In genomic region chr15:80225796-80226195, GRCm38 (mm10) we compare ENCODE assay signal across 8 mouse cellular contexts. TPM values are rescaled to one million over a fixed set of nuclear protein-coding genes. Genes with fewer than 3 reads are reported as not detected.
A peak's percentile ranks its signal among the peaks of the same experiment; 100 is the strongest.
DNase-seq lines count a peak whose midpoint lies in the region; ATAC-seq and TF ChIP-seq lines count a peak whose summit lies in the region.

No protein-coding gene starts in this region.

- H3K9me3 ChIP-seq in kidney, embryonic 16.5 days (ENCODE audit: low read length) = no peaks in the 10 kb centered on the region
- H3K9me3 ChIP-seq in E14TG2a.4 (ENCODE audit: low read length) = no peaks in the 10 kb centered on the region
- no peaks in the 10 kb centered on the region for H3K9me3 ChIP-seq in limb, embryonic 14.5 days (ENCODE audit: control insufficient read depth, low read length)

- H3K27ac ChIP-seq in kidney, embryonic 16.5 days (ENCODE audit: low read length) = no peak overlapping the region
- no peak overlapping the region for H3K27ac ChIP-seq in limb, embryonic 14.5 days (replicated peaks; ENCODE audit: low read depth, low read length)

- no peaks in the 10 kb centered on the region for H3K27me3 ChIP-seq in kidney, embryonic 16.5 days (ENCODE audit: insufficient read depth, low read length)
- no peaks in the 10 kb centered on the region for H3K27me3 ChIP-seq in E14TG2a.4 (ENCODE audit: insufficient read depth, low read length)
- H3K27me3 ChIP-seq in limb, embryonic 14.5 days (ENCODE audit: control insufficient read depth, insufficient read depth, low read length) = no peaks in the 10 kb centered on the region

- 49% methylated on average over 2 of the region's 2 CpGs for WGBS in kidney, embryonic 16.5 days
- 47% methylated on average over 2 of the region's 2 CpGs for WGBS in limb, embryonic 14.5 days

- H3K9ac ChIP-seq in kidney, embryonic 16.5 days (replicated peaks; ENCODE audit: low read length) = no peak overlapping the region
- H3K9ac ChIP-seq in limb, embryonic 14.5 days (ENCODE audit: low read depth, low read length, severe bottlenecking) = no peak overlapping the region

- TF ChIP-seq POLR2A in limb, embryonic 14.5 days (IDR thresholded peaks at IDR 0.05; ENCODE audit: borderline replicate concordance, extremely low read depth, insufficient read depth, insufficient read length) = no peak

- no peak for ATAC-seq in kidney, embryonic 16.5 days (ENCODE audit: low FRiP score, low TSS enrichment)
- ATAC-seq in erythroblast, adult 5-6 weeks (replicated peaks; ENCODE audit: low FRiP score, poor library complexity, severe bottlenecking) = peak; percentile 76
- ATAC-seq in limb, embryonic 14.5 days (ENCODE audit: low FRiP score, low read depth) = no peak

- H3K4me1 ChIP-seq in kidney, embryonic 16.5 days (ENCODE audit: insufficient read depth, low read length) = no peaks in the 10 kb centered on the region
- peaks cover 56% of the 10 kb centered on the region for H3K4me1 ChIP-seq in E14TG2a.4 (replicated peaks; ENCODE audit: low read depth, low read length)
- no peaks in the 10 kb centered on the region for H3K4me1 ChIP-seq in limb, embryonic 14.5 days (ENCODE audit: control insufficient read depth, insufficient read depth, low read length)

- DNase-seq in kidney, adult 18-20 months = peak; percentile 70
- peak; percentile 73 for DNase-seq in adrenal gland, postnatal 14 days
- peak; percentile 38 for DNase-seq in limb, embryonic 14.5 days (ENCODE audit: low spot score)
- DNase-seq in retina, embryonic 14.5 days (ENCODE audit: low spot score) = peak; percentile 78
- DNase-seq in frontal cortex, postnatal 14 days (ENCODE audit: low spot score in 2 of 2) = no peak

- H3K4me3 ChIP-seq in kidney, embryonic 16.5 days (ENCODE audit: low read length) = no peak overlapping the region
- H3K4me3 ChIP-seq in E14TG2a.4 (replicated peaks; ENCODE audit: low read length) = no peak overlapping the region
- no peak overlapping the region for H3K4me3 ChIP-seq in limb, embryonic 14.5 days (replicated peaks; ENCODE audit: low read length)

- no peaks in the 10 kb centered on the region for H3K36me3 ChIP-seq in kidney, embryonic 16.5 days (ENCODE audit: insufficient read depth, low read length)
- H3K36me3 ChIP-seq in E14TG2a.4 (ENCODE audit: insufficient read depth, low read length) = no peaks in the 10 kb centered on the region
- no peaks in the 10 kb centered on the region for H3K36me3 ChIP-seq in limb, embryonic 14.5 days (ENCODE audit: control insufficient read depth, insufficient read depth, low read length)

- H3K4me2 ChIP-seq in kidney, embryonic 16.5 days (replicated peaks; ENCODE audit: low read depth, low read length) = no peak overlapping the region
- no peak overlapping the region for H3K4me2 ChIP-seq in limb, embryonic 14.5 days (replicated peaks; ENCODE audit: low read depth, low read length, severe bottlenecking)

- peak; percentile 35 for TF ChIP-seq CTCF in E14TG2a.4 (conservative IDR thresholded peaks at IDR 0.05; ENCODE audit: low read length)

RNA-seq across cellular contexts. Expression of gene Mief1, which starts 8.0 kb away (rescaled TPM):
- polyA plus RNA-seq in kidney, embryonic 16.5 days (2015; fragmentation: Nextera tagmentation; extraction: Ambion mirVana) = 36.3 and 38.1 TPM in 2 replicates
- total RNA-seq in adrenal gland, postnatal 14 days (2021) = 42.3 and 48.6 TPM in 2 replicates
- total RNA-seq in erythroblast, adult 5-6 weeks (2015; ENCODE audit: low replicate concordance) = 6.5 and 7.7 TPM in 2 replicates
- total RNA-seq in erythroblast, adult 5-6 weeks (2017; ENCODE audit: low replicate concordance) = 17.8 and 18.8 TPM in 2 replicates
- 13.3 and 14.0 TPM in 2 replicates for polyA plus RNA-seq in limb, embryonic 14.5 days (2012; rRNA removed)
- 29.9 and 32.7 TPM in 2 replicates for polyA plus RNA-seq in limb, embryonic 14.5 days (2014; fragmentation: Nextera tagmentation; extraction: Ambion mirVana)

RNA-seq across cellular contexts. Expression of gene AC140267.1, which starts 9.8 kb away (rescaled TPM):
- polyA plus RNA-seq in kidney, embryonic 16.5 days (2015; fragmentation: Nextera tagmentation; extraction: Ambion mirVana) = 3.3 TPM in 1 of 2 replicates, not detected in the other
- total RNA-seq in adrenal gland, postnatal 14 days (2021) = 7.2 and 15.4 TPM in 2 replicates
- not detected in 2 replicates for total RNA-seq in erythroblast, adult 5-6 weeks (2015; ENCODE audit: low replicate concordance)
- total RNA-seq in erythroblast, adult 5-6 weeks (2017; ENCODE audit: low replicate concordance) = not detected in 2 replicates
- not detected in 2 replicates for polyA plus RNA-seq in limb, embryonic 14.5 days (2012; rRNA removed)
- not detected in 2 replicates for polyA plus RNA-seq in limb, embryonic 14.5 days (2014; fragmentation: Nextera tagmentation; extraction: Ambion mirVana)

RNA-seq across cellular contexts. Expression of gene Atf4, which starts 29.2 kb away (rescaled TPM):
- polyA plus RNA-seq in kidney, embryonic 16.5 days (2015; fragmentation: Nextera tagmentation; extraction: Ambion mirVana) = 127 and 132 TPM in 2 replicates
- 195 TPM in 2 replicates for total RNA-seq in adrenal gland, postnatal 14 days (2021)
- total RNA-seq in erythroblast, adult 5-6 weeks (2015; ENCODE audit: low replicate concordance) = 86.3 and 108 TPM in 2 replicates
- total RNA-seq in erythroblast, adult 5-6 weeks (2017; ENCODE audit: low replicate concordance) = 148 and 150 TPM in 2 replicates
- 319 and 398 TPM in 2 replicates for polyA plus RNA-seq in limb, embryonic 14.5 days (2012; rRNA removed)
- 124 and 141 TPM in 2 replicates for polyA plus RNA-seq in limb, embryonic 14.5 days (2014; fragmentation: Nextera tagmentation; extraction: Ambion mirVana)

RNA-seq across cellular contexts. Expression of gene Rps19bp1, which starts 38.3 kb away (rescaled TPM):
- 48.5 and 50.8 TPM in 2 replicates for polyA plus RNA-seq in kidney, embryonic 16.5 days (2015; fragmentation: Nextera tagmentation; extraction: Ambion mirVana)
- 34.7 and 35.1 TPM in 2 replicates for total RNA-seq in adrenal gland, postnatal 14 days (2021)
- 15.4 and 16.5 TPM in 2 replicates for total RNA-seq in erythroblast, adult 5-6 weeks (2015; ENCODE audit: low replicate concordance)
- 5.0 and 10.1 TPM in 2 replicates for total RNA-seq in erythroblast, adult 5-6 weeks (2017; ENCODE audit: low replicate concordance)
- 38.4 and 44.2 TPM in 2 replicates for polyA plus RNA-seq in limb, embryonic 14.5 days (2012; rRNA removed)
- 61.1 and 66.0 TPM in 2 replicates for polyA plus RNA-seq in limb, embryonic 14.5 days (2014; fragmentation: Nextera tagmentation; extraction: Ambion mirVana)

RNA-seq across cellular contexts. Expression of gene Mgat3, which starts 52.3 kb away (rescaled TPM):
- 9.4 and 9.5 TPM in 2 replicates for polyA plus RNA-seq in kidney, embryonic 16.5 days (2015; fragmentation: Nextera tagmentation; extraction: Ambion mirVana)
- 6.6 and 7.6 TPM in 2 replicates for total RNA-seq in adrenal gland, postnatal 14 days (2021)
- total RNA-seq in erythroblast, adult 5-6 weeks (2015; ENCODE audit: low replicate concordance) = not detected in 2 replicates
- not detected in 2 replicates for total RNA-seq in erythroblast, adult 5-6 weeks (2017; ENCODE audit: low replicate concordance)
- 18.1 and 23.9 TPM in 2 replicates for polyA plus RNA-seq in limb, embryonic 14.5 days (2012; rRNA removed)
- 6.7 and 8.0 TPM in 2 replicates for polyA plus RNA-seq in limb, embryonic 14.5 days (2014; fragmentation: Nextera tagmentation; extraction: Ambion mirVana)

Comparison
In these comparisons a context has a peak if more than half of its experiments do, and no peak if none do; other contexts are left out.
1. DNase-seq: peak in kidney, adult 18-20 months (single experiment), adrenal gland, postnatal 14 days (single experiment), limb, embryonic 14.5 days (single experiment) and retina, embryonic 14.5 days (single experiment); none in frontal cortex, postnatal 14 days (0 of 2).